Mouse (Mus musculus) v-Abl transformed pro-B cells (cell line): ENCODE measurements around the gene Gm10153.
"Not testable (repeated sequence)": the region's sequence is repeated elsewhere in the genome, so short reads cannot be mapped to it uniquely, and the experiment has no call there.

Source experiments
- in situ Hi-C, 2 experiments: fragments of 400-800 bp; cut with MboI; formaldehyde crosslinking; loops; one replicate each; pipeline ENCODE4 v1.15.1; 2025; ENCODE audit not compliant: unreplicated experiment in 2 of 2

Gene Gm10153

GRCm38 (mm10) chr7:142190289-142190688, at the start of gene Gm10153:
Gene Gm10153, minus strand, starts transcription at chr7:142190389.
- in situ Hi-C loops: no loop called here

DNA sequence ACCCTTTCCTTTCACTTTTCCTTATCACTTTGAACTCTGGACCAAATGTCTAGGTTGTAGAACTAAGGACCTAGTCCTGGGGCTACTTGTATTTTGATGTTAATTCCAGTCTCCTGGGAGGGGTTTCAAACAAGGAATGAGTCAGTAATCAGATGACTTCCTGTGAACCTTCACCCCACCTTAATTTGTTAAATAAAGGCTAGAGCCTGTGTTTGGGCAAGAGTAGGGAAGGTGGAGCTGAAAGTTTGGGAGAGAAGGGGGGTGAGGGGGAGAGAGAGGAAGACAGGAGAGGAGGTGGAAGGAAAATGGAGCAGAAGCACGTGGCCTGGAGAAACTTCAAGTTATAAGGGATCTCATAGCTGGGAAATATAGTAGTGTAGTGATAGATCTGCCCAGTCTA, 41.4 kb upstream of the Gm10153 start:
- in situ Hi-C loops: no loop called here

GRCm38 (mm10) chr7:142229871-142230270, 39.7 kb upstream of the Gm10153 start, which contains the start of gene Krtap5-5:
Gene Krtap5-5, minus strand, starts transcription at chr7:142229971.
- in situ Hi-C loops: not testable (repeated sequence)

DNA sequence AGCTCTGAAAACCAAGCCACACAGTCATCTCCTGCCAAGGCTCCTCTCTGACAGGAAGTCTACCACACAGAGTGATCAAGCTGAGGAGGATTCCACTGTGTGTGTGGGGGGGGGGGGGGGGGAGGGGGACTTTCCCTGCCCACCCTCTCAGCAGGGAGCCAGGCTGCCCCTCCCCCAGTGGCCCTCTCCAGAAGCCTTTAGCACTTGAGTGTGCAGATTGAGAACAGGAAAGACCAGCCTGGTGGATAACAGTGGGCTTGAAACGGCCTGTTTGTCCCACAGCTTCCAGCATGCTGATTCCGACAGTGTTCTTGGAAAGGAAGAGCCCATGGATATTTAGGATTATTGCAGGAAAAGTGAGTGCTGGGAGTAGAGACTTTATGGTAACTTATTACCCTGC, 34.3 kb upstream of the Gm10153 start:
- in situ Hi-C loops: no loop called here

DNA sequence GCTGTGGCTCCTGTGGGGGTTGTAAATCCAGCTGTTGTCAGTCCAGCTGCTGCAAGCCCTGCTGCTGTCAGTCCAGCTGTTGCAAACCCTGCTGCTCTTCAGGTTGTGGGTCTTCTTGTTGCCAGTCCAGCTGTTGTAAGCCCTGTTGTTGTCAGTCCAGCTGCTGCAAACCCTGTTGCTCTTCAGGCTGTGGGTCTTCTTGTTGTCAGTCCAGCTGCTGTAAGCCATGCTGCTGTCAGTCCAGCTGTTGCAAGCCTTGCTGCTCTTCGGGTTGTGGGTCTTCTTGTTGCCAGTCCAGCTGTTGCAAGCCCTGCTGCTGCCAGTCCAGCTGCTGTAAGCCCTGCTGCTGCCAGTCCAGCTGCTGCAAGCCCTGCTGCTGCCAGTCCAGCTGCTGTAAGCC, 21.9 kb upstream of the Gm10153 start:
- in situ Hi-C loops: not testable (repeated sequence)

- in situ Hi-C loops: no loop called here
Observed at GRCm38 (mm10) chr7:142211559-142211958, 21.4 kb upstream of the Gm10153 start, which contains the start of gene Gm7579. Gene Gm7579, plus strand, starts transcription at chr7:142211859.

- in situ Hi-C loops: not testable (repeated sequence)
Observed at GRCm38 (mm10) chr7:142206891-142207290, 16.7 kb upstream of the Gm10153 start.

DNA sequence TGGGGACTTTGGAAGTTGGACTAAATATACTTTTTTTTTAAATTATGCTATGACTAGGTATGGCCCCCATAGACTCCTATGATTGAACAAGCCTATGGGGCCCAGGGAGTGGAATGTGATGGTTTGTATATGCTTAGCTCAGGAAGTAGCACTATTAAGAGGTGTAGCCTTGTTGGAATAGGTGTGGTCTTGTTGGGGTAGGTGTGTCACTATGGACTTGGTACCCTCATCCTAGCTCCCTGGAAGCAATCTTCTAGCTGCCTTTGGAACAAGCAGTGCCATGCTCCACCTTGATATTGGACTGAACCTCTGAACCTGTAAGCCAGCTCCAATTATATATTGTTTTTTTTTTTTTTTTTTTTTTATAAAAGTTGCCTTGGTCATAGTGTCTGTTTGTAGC, 15.3 kb upstream of the Gm10153 start:
- in situ Hi-C loops: no loop called here

DNA sequence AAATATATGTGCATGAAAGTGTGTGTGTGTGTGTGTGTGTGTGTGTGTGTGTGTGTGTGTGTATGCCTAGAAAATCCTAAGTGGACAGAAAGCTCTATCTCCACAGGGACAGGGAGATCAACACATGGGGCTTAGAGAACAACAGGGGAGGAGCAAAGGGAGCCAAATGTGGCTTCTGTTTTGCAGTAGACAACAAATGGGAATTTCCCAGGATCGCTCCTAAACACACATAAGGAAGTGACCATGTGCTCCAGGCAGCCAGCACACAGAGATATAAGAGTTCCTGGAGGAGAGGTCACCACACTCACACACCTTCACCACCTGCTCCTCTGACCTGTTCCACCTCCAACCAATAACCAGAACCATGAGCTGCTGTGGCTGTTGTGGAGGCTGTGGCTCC, 10.9 kb upstream of the Gm10153 start, which contains the start of gene Krtap5-3:
Gene Krtap5-3, plus strand, starts transcription at position 301 of the 400 bp plus-strand sequence.
- in situ Hi-C loops: no loop called here

GRCm38 (mm10) chr7:142198748-142199147, 8.6 kb upstream of the Gm10153 start:
- in situ Hi-C loops: no loop called here

- in situ Hi-C loops: no loop called here
Observed at GRCm38 (mm10) chr7:142188156-142188555, 2.0 kb downstream of the Gm10153 start.

DNA sequence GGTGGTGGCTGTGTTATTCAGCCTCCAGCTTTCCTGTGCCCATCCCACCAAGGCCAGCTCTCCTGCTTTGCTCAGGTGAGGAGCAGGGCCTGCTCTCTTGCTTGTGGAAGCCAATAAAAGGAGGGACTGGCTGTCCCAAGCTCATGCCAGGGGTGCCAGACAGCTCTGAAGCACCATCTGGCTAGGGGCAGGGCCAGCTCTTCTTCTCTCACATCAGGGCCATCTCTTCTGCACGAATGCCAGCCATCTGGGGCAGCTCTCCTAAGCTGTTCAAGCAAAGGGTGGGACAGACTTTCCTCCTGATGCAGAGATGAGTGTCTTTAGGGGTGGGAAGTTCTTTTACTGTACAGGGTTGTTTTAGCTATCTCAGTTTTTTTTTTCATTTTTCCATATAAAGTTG, 9.2 kb downstream of the Gm10153 start:
- in situ Hi-C loops: no loop called here

DNA sequence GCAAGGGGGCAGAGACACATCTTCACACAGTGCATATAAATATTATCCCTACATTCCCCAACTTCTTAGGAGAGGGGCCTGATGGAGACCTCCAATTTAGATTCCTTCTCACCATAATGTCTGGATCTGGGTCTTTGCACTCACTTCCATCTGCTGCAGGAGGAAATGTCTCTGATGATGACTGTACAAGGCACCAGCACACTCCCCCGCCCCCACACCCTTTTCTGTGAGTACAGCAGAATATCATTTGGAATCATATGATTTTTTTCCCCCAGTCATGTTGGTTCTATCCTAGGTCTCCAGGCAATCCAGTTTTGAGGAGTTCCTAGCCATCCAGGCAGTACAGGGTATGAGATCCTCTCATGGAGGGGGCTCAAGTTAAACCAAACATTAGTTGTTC, 11.5 kb downstream of the Gm10153 start:
- in situ Hi-C loops: no loop called here

GRCm38 (mm10) chr7:142175905-142176304, 14.3 kb downstream of the Gm10153 start, which contains the start of gene Krtap5-2:
Gene Krtap5-2, minus strand, starts transcription at chr7:142176005.
- in situ Hi-C loops: not testable (repeated sequence)

GRCm38 (mm10) chr7:142169836-142170235, 20.4 kb downstream of the Gm10153 start:
- in situ Hi-C loops: no loop called here

GRCm38 (mm10) chr7:142165639-142166038, 24.6 kb downstream of the Gm10153 start, which contains the start of gene Gm4553:
Gene Gm4553, minus strand, starts transcription at chr7:142165739.
- in situ Hi-C loops: not testable (repeated sequence)

DNA sequence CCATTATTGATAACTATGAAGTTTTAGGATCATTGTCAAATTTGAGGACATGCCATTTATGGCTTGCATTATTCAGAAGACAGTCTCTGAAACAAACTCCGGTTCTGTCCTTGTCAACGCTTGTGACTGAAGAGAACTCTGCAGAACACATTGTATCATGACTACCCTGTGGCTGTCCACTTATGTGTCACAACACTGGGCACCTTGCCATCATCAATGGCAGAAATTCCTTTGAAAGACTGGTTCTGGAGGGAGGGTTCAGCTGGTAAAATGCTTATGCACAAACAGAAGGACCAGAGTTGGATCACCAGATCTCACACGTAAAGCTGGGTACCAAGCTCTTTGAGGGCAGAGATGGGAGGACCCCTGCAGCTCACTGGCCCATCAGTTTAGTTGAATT, 30.8 kb downstream of the Gm10153 start:
- in situ Hi-C loops: no loop called here

GRCm38 (mm10) chr7:142157013-142157412, 33.2 kb downstream of the Gm10153 start, which contains the start of gene Gm29735:
Gene Gm29735, minus strand, starts transcription at chr7:142157113.
- in situ Hi-C loops: not testable (repeated sequence)

- in situ Hi-C loops: no loop called here
Observed at GRCm38 (mm10) chr7:142155308-142155707, 34.9 kb downstream of the Gm10153 start.

DNA sequence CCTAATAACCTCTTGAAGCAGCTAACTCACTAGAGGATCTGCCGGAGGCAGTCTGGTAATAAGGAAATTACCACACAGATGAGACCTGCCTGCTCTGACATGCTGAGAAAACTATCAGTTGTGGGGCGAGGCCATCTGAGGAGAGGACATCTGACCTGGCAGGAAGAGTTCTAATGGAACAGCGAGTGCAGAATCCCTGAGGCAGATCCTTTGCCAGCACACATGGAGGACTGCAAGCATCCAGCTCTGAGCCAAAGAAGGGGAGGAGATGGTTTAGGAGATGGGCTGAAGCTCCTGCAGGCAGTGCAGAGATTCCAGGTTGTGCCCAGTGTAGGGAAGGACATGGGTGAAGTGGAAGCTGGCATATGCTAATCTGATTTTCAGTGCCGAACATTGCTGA, 38.0 kb downstream of the Gm10153 start:
- in situ Hi-C loops: no loop called here

- in situ Hi-C loops: loop anchor here in 1 of 2 experiments (10.0 kb wide), 1 partner anchor 136 kb away; no protein-coding TSS in a partner anchor
Observed at GRCm38 (mm10) chr7:142148633-142149032, 41.6 kb downstream of the Gm10153 start.

DNA sequence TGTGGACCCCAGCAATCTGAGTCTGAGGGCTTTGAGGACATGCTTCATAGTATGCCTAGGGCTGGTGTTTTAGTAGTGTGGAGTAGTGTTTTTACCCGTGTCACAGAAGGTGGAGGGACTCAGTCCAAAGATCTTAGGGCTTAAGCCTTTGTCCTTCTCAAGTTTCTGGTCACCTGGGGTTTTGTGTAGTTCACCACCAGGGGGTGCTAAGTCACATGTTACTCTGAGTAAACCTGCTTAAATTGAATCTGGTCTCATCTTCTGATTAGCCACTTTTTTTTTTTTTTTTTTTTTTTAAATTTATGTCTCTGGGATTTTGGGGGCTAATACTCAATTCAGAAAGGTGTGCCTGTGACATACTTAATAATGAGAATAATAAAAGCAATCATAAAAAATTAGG, 44.2 kb downstream of the Gm10153 start:
- in situ Hi-C loops: loop anchor here in 1 of 2 experiments (10.0 kb wide), 1 partner anchor 139 kb away; no protein-coding TSS in a partner anchor
